Mouse (Mus musculus): ENCODE results near the gene Elof1.

DNA sequence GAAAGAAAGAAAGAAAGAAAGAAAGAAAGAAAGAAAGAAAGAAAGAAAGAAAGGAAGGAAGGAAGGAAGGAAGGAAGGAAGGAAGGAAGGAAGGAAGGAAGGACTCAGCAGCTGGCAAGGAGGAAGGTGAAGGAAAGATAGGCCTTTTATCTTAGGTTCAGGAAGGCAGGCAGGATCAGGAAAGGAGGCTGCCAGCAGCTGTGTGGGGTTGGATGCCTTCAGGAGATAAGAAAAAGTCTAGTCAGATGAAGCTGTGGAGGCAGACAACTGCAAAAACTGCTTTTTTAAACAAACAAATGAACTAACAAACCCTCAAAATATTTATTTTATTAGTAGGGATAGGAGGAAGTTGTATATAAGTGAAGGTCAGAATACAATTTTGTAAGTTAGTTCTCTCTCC, 4.6 kb upstream of the Elof1 start:
- TF ChIP-seq POLR2A (IDR thresholded peaks at IDR 0.05; ENCODE audit: low read depth, low read length) (no peak), CTCF (IDR thresholded peaks at IDR 0.05; ENCODE audit: extremely low read depth, insufficient read length, insufficient replicate concordance, low read depth, low read length) (no peak)
